Mouse (Mus musculus) CH12.LX (cell line): Measurements from ENCODE around the gene Aifm3.

Experiments
- CTCF ChIP-seq, 2 experiments: IDR thresholded peaks in 1 of 2; conservative IDR thresholded peaks in 1 of 2; 2 replicates each; pipeline ENCODE4 v1.5.1; 2011 to 2012; ENCODE audit warnings: low read depth in 2 of 2, low read length in 2 of 2, improper control_type of control experiment in 1 of 2, inconsistent platforms in 1 of 2, mild to moderate bottlenecking in 1 of 2, moderate library complexity in 1 of 2
- E2F4 ChIP-seq: IDR thresholded peaks from 2 replicates; pipeline ENCODE4 v1.6.1; 2011; ENCODE audit warnings: low read depth, low read length, improper control_type of control experiment; ENCODE audit not compliant: insufficient replicate concordance
- ELF1 ChIP-seq: IDR thresholded peaks from 2 replicates; pipeline ENCODE4 v1.6.1; 2014; ENCODE audit warnings: low read depth, mild to moderate bottlenecking, inconsistent platforms, low read length, improper control_type of control experiment
- EP300 ChIP-seq: IDR thresholded peaks from 2 replicates; pipeline ENCODE4 v1.6.1; 2011; ENCODE audit warnings: low read length, improper control_type of control experiment
- HCFC1 ChIP-seq: IDR thresholded peaks from 2 replicates; pipeline ENCODE4 v1.6.1; 2012; ENCODE audit warnings: low read depth, mild to moderate bottlenecking, inconsistent platforms, low read length, improper control_type of control experiment
- JUND ChIP-seq: conservative IDR thresholded peaks from 2 replicates; pipeline ENCODE4 v1.6.1; 2011; ENCODE audit warnings: low read depth, low read length, improper control_type of control experiment
- KAT2A ChIP-seq: IDR thresholded peaks from 2 replicates; pipeline ENCODE4 v1.6.1; 2012; ENCODE audit warnings: low read length, improper control_type of control experiment, inconsistent platforms; ENCODE audit not compliant: insufficient replicate concordance
- MAZ ChIP-seq: IDR thresholded peaks from 2 replicates; pipeline ENCODE4 v1.6.1; 2012; ENCODE audit warnings: low read depth, mild to moderate bottlenecking, inconsistent platforms, low read length, improper control_type of control experiment, moderate library complexity
- MYC ChIP-seq: IDR thresholded peaks from 2 replicates; pipeline ENCODE4 v1.6.1; 2011; ENCODE audit warnings: low read depth, mild to moderate bottlenecking, improper control_type of control experiment, low read length
- POLR2A ChIP-seq: IDR thresholded peaks from 2 replicates; pipeline ENCODE4 v1.6.1; 2011; ENCODE audit warnings: low read depth, mild to moderate bottlenecking, improper control_type of control experiment, low read length
- POLR2AphosphoS2 ChIP-seq: IDR thresholded peaks from 2 replicates; pipeline ENCODE4 v1.6.1; 2011; ENCODE audit warnings: low read depth, low read length, improper control_type of control experiment
- RCOR1 ChIP-seq: conservative IDR thresholded peaks from 2 replicates; pipeline ENCODE4 v1.6.1; 2012; ENCODE audit warnings: low read depth, mild to moderate bottlenecking, inconsistent platforms, low read length, improper control_type of control experiment
- USF2 ChIP-seq: conservative IDR thresholded peaks from 2 replicates; pipeline ENCODE4 v1.6.1; 2011; ENCODE audit warnings: low read depth, low read length, improper control_type of control experiment
- ZC3H11A ChIP-seq: IDR thresholded peaks from 2 replicates; pipeline ENCODE4 v1.6.1; 2012; ENCODE audit warnings: low read depth, mild to moderate bottlenecking, inconsistent platforms, low read length, improper control_type of control experiment

DNA sequence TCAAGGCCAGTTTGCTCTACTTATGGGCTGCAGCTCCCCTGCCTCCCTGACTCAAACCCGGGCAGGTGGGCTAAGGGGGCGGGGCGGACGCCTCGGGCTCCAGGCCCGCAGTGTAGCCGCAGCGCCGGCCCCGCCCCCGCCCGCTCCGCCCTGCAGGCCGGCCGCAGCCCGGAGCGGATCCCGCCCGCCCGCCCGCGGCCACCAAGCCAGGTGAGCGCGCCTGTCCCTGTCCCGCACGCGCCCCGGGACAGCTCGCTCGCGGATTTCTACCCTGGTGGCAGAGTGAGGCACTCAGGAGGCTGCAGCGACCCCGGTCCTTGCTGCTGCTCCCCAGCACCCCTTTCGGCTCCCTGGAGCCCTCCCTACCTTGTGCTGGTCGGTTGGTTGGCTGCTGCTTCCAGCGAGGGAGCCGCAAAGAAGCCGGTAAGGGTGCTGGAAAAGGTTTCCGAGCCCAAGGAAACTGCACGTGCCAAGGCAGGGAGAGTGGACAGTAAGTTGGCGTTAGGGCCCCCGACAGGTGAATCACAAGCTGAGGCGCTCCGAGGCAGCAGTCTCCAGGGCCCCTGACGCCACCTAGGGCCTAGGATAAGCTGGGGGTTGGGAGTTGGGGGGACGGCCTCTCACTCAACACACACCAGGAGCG lies at the start of gene Aifm3:
- TF ChIP-seq KAT2A = no peak
- TF ChIP-seq ELF1 = no peak
- no peak for TF ChIP-seq RCOR1
- no peak for TF ChIP-seq CTCF (conservative IDR thresholded peaks at IDR 0.05 in 1 of 2, IDR thresholded peaks at IDR 0.05 in 1 of 2; ENCODE audit: low read depth in 2 of 2, low read length in 2 of 2)
- no peak for TF ChIP-seq EP300
- no peak for TF ChIP-seq POLR2A
- no peak for TF ChIP-seq MYC
- no peak for TF ChIP-seq ZC3H11A
- no peak for TF ChIP-seq HCFC1
- TF ChIP-seq E2F4 = no peak
- TF ChIP-seq USF2 = no peak
- TF ChIP-seq JUND = no peak
- TF ChIP-seq MAZ = no peak
- no peak for TF ChIP-seq POLR2AphosphoS2
